Mouse (Mus musculus): Measurements from ENCODE around the gene Fmo5.

The Fmo5 gene

GRCm38 (mm10) chr3:97680631-97681320 is 52.2 kb downstream of the Fmo5 start:
- peak; percentile 96 for DNase-seq (ENCODE audit: extremely low read depth, low read depth)

GRCm38 (mm10) chr3:97681321-97682158 is 52.9 kb downstream of the Fmo5 start:
- peak; percentile 97 for DNase-seq (ENCODE audit: extremely low read depth, low read depth)

GRCm38 (mm10) chr3:97682159-97682502 is 53.5 kb downstream of the Fmo5 start:
- DNase-seq (ENCODE audit: extremely low read depth, low read depth) = no peak

- DNase-seq (ENCODE audit: extremely low read depth, low read depth) = no peak
Measured at GRCm38 (mm10) chr3:97682576-97682975, 54.0 kb downstream of the Fmo5 start.

GRCm38 (mm10) chr3:97683560-97684195 is 55.1 kb downstream of the Fmo5 start:
- DNase-seq (ENCODE audit: extremely low read depth, low read depth) = no peak

- no peak for DNase-seq (ENCODE audit: extremely low read depth, low read depth)
Measured at GRCm38 (mm10) chr3:97686372-97687117, 57.9 kb downstream of the Fmo5 start.

GRCm38 (mm10) chr3:97689289-97689688 is 60.7 kb downstream of the Fmo5 start:
- DNase-seq (ENCODE audit: extremely low read depth, low read depth) = peak; percentile 55

- DNase-seq (ENCODE audit: extremely low read depth, low read depth) = no peak
Measured at GRCm38 (mm10) chr3:97690590-97690989, 62.0 kb downstream of the Fmo5 start.

GRCm38 (mm10) chr3:97691443-97692017 is 62.9 kb downstream of the Fmo5 start:
- DNase-seq (ENCODE audit: extremely low read depth, low read depth) = no peak

- DNase-seq (ENCODE audit: extremely low read depth, low read depth) = no peak
Measured at GRCm38 (mm10) chr3:97693806-97694205, 65.2 kb downstream of the Fmo5 start.

GRCm38 (mm10) chr3:97696866-97697265 is 68.3 kb downstream of the Fmo5 start:
- no peak for DNase-seq (ENCODE audit: extremely low read depth, low read depth)

- DNase-seq (ENCODE audit: extremely low read depth, low read depth) = no peak
Measured at GRCm38 (mm10) chr3:97697291-97697690, 68.7 kb downstream of the Fmo5 start.

GRCm38 (mm10) chr3:97699061-97699460 is 70.5 kb downstream of the Fmo5 start:
- no peak for DNase-seq (ENCODE audit: extremely low read depth, low read depth)

GRCm38 (mm10) chr3:97701198-97701597 is 72.6 kb downstream of the Fmo5 start:
- DNase-seq (ENCODE audit: extremely low read depth, low read depth) = no peak

- DNase-seq (ENCODE audit: extremely low read depth, low read depth) = peak; percentile 89
Measured at GRCm38 (mm10) chr3:97702448-97703080, 74.0 kb downstream of the Fmo5 start.
